Mouse (Mus musculus) spleen, adult 2 months (tissue): Measurements from ENCODE around the gene Epdr1.

Experiments
- CTCF ChIP-seq: fragments of 200-500 bp; IDR thresholded peaks from 2 replicates; pipeline ENCODE4 v1.5.1; 2011; ENCODE audit warnings: mild to moderate bottlenecking, inconsistent platforms; ENCODE audit not compliant: insufficient read depth, insufficient read length, insufficient replicate concordance; ENCODE audit errors: extremely low read depth
- POLR2A ChIP-seq: fragments of 200-500 bp; IDR thresholded peaks from 2 replicates; pipeline ENCODE4 v1.6.1; 2011; ENCODE audit warnings: low read depth, low read length, inconsistent platforms

DNA sequence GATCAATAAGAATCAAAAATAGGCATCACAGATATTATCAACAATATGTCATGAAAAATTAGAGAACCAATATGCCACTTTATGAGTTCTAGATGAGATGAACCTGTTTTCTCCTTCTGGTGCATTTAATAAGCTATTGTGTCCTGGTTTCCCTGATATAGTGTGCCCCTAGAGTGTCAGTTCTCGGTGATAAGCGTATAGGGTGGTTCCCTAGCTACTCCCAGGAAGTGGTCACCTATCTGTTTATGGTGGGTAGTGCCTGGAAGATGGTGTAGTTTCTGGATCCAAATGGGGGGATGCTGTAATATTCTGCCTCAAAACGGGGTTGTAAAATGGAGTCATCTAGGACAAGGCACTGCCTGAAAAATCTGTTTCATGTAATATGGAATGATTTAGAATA is 43.8 kb downstream of the Epdr1 start:
- TF ChIP-seq POLR2A, result no peak
- TF ChIP-seq CTCF, result no peak
